8 mouse cellular contexts compared by ENCODE assay signal in genomic region chr3:68717346-68717745, GRCm38 (mm10). TPM values are rescaled to one million over a fixed set of nuclear protein-coding genes. Genes with fewer than 3 reads are reported as not detected.
DNase-seq lines count a peak whose midpoint lies in the region; TF ChIP-seq lines count a peak whose summit lies in the region.
"Not testable (repeated sequence)": the region's sequence is repeated elsewhere in the genome, so short reads cannot be mapped to it uniquely, and the experiment has no call there.

No protein-coding gene starts in this region.

- not testable (repeated sequence) for H3K36me3 ChIP-seq in MEL (ENCODE audit: control insufficient read depth in 1 of 2, insufficient read depth in 2 of 2, low read length in 2 of 2); forebrain, embryonic 10.5 days (replicated peaks)

- not testable (repeated sequence) for H3K27me3 ChIP-seq in MEL (ENCODE audit: control insufficient read depth in 1 of 2, insufficient read depth in 2 of 2, low read length in 2 of 2); forebrain, embryonic 10.5 days (ENCODE audit: poor library complexity, severe bottlenecking)

- not testable (repeated sequence) for H3K4me3 ChIP-seq in MEL (ENCODE audit: control insufficient read depth in 1 of 2, insufficient read depth in 1 of 2, low read depth in 2 of 2, low read length in 2 of 2); forebrain, embryonic 10.5 days; layer of hippocampus, adult 2 months

- TF ChIP-seq CTCF in MEL (IDR thresholded peaks at IDR 0.05 in 2 of 3, conservative IDR thresholded peaks at IDR 0.05 in 1 of 3; ENCODE audit: control insufficient read depth in 1 of 3, insufficient read depth in 1 of 3, low read depth in 2 of 3, low read length in 3 of 3, poor library complexity in 1 of 3, severe bottlenecking in 1 of 3) = peak; percentile 64 to 73 (median 72)
- peak; percentile 85 for TF ChIP-seq CTCF in layer of hippocampus, adult 2 months (conservative IDR thresholded peaks at IDR 0.05)

- peak; percentile 61 for TF ChIP-seq RAD21 in MEL (IDR thresholded peaks at IDR 0.05; ENCODE audit: low read depth, low read length)

- not testable (repeated sequence) for H3K9me3 ChIP-seq in MEL (replicated peaks; ENCODE audit: insufficient read depth, low read length); forebrain, embryonic 10.5 days

- not testable (repeated sequence) for H3K9ac ChIP-seq in MEL (ENCODE audit: control insufficient read depth, low read depth, low read length, poor library complexity, severe bottlenecking)

- 45% methylated on average over 5 of the region's 5 CpGs for WGBS in forebrain, embryonic 10.5 days

- TF ChIP-seq EP300 in MEL (IDR thresholded peaks at IDR 0.05; ENCODE audit: low read depth in 1 of 2, low read length in 2 of 2) = not testable (repeated sequence)

- intact Hi-C loops in heart, postnatal 36 days (cut with DNase I) = loop anchor here (1.0 kb wide), 1 partner anchor 237 kb away; no protein-coding TSS in a partner anchor

- not testable (repeated sequence) for H3K79me2 ChIP-seq in MEL (ENCODE audit: control insufficient read depth, insufficient read depth, low read length, poor library complexity)

- TF ChIP-seq POLR2A in MEL (IDR thresholded peaks at IDR 0.05; ENCODE audit: control insufficient read depth in 1 of 2, insufficient read depth in 1 of 2, low read depth in 1 of 2, low read length in 2 of 2, poor library complexity in 1 of 2) = not testable (repeated sequence)

- H3K4me1 ChIP-seq in MEL (ENCODE audit: control insufficient read depth in 1 of 2, insufficient read depth in 2 of 2, low read length in 2 of 2); forebrain, embryonic 10.5 days: not testable (repeated sequence)

- peak; percentile 81 for DNase-seq in MEL (ENCODE audit: low read depth, low spot score)
- DNase-seq in c-Kit-positive CD71-negative TER-119-negative erythroid progenitor cells, embryonic 14.5 days (ENCODE audit: low read depth) = peak; percentile 65
- DNase-seq in forebrain, embryonic 10.5 days (ENCODE audit: extremely low spot score, low spot score) = peak; percentile 24
- DNase-seq in heart, postnatal 36 days = peak; percentile 54 to 63
- peak; percentile 40 to 60 for DNase-seq in layer of hippocampus, adult 2 months (ENCODE audit: low spot score in 2 of 2)
- DNase-seq in lung, postnatal 14 days = peak; percentile 67
- DNase-seq in right cerebral cortex, adult 2 months (ENCODE audit: low spot score in 2 of 2) = peak; percentile 77 to 78
- peak; percentile 49 for DNase-seq in thymus, postnatal 36 days

- not testable (repeated sequence) for H3K27ac ChIP-seq in MEL (ENCODE audit: control insufficient read depth, low read depth, low read length); forebrain, embryonic 10.5 days; layer of hippocampus, adult 2 months

TF ChIP-seq in MEL, 35 proteins besides CTCF, POLR2A, EP300 and RAD21:
- peak; percentile 32; the same call in 1 of the 2 replicates for TF ChIP-seq ZNF384 (IDR thresholded peaks at IDR 0.05; ENCODE audit: low read depth, low read length)
- peak; percentile 64 for TF ChIP-seq SMC3 (IDR thresholded peaks at IDR 0.05; ENCODE audit: low read depth, low read length)

RNA-seq across cellular contexts. Expression of gene Il12a, which starts 26.9 kb away (rescaled TPM):
- not detected in 2 replicates for total RNA-seq in MEL (2012; rRNA removed)
- polyA plus RNA-seq in MEL (2012; ENCODE audit: insufficient read depth in 1 of 2, insufficient read length in 2 of 2, low read depth in 1 of 2, low replicate concordance in 2 of 2, missing spikeins in 1 of 2) = not detected
- 0.26 TPM in 1 of 2 replicates, not detected in the other for polyA plus RNA-seq in forebrain, embryonic 10.5 days (2016; fragmentation: Nextera tagmentation; extraction: Ambion mirVana)
- total RNA-seq in heart, postnatal 36 days (2021) = under 1 TPM in 1 of 2 experiments, not detected in 1; 0.79 TPM
- total RNA-seq in layer of hippocampus, adult 2 months (2021) = 1 to 10 TPM; 1.0 to 1.3 TPM

Comparison
In these comparisons a context has a peak if more than half of its experiments do, and no peak if none do; other contexts are left out.
1. DNase-seq: peak in every context shown above with its lines; median percentile 81 in MEL; 78 in right cerebral cortex, adult 2 months; 67 in lung, postnatal 14 days; 65 in c-Kit-positive CD71-negative TER-119-negative erythroid progenitor cells, embryonic 14.5 days; 58 in heart, postnatal 36 days; 50 in layer of hippocampus, adult 2 months; 49 in thymus, postnatal 36 days; 24 in forebrain, embryonic 10.5 days.